Mouse (Mus musculus) intestine, postnatal 0 days (tissue): ENCODE results near the gene Stn1. TPM values are rescaled to one million over a fixed set of nuclear protein-coding genes. Genes with fewer than 3 reads are reported as not detected.
A peak's percentile ranks its signal among the peaks of the same experiment; 100 is the strongest.

Experiments
- ATAC-seq: fragments of 200-750 bp; cut with Nextera tagmentation; 2 replicates; pipeline ENCODE4 v1.8.0; 2017; ENCODE audit warnings: mild to moderate bottlenecking, moderate TSS enrichment, moderate library complexity
- H3K27ac ChIP-seq: fragments of 300-500 bp; sonication (generic); 2 replicates; pipeline ENCODE4 v1.5.1; 2014; ENCODE audit warnings: mild to moderate bottlenecking, low read depth, low read length, moderate library complexity
- H3K27me3 ChIP-seq: fragments of 300-500 bp; sonication (generic); replicated peaks from 2 replicates; pipeline ENCODE4 v1.6.1; 2014; ENCODE audit warnings: low read length, mixed read lengths; ENCODE audit not compliant: control insufficient read depth, insufficient read depth
- H3K36me3 ChIP-seq: fragments of 300-500 bp; sonication (generic); 2 replicates; pipeline ENCODE4 v1.6.1; 2014; ENCODE audit warnings: mild to moderate bottlenecking, moderate library complexity; ENCODE audit not compliant: control insufficient read depth, insufficient read depth
- H3K4me1 ChIP-seq: fragments of 300-500 bp; sonication (generic); replicated peaks from 2 replicates; pipeline ENCODE4 v1.6.1; 2014; ENCODE audit warnings: antibody characterized with exemption, low read length, mixed read lengths; ENCODE audit not compliant: control insufficient read depth, insufficient read depth
- H3K4me2 ChIP-seq: fragments of 300-500 bp; sonication (generic); replicated peaks from 2 replicates; pipeline ENCODE4 v1.6.1; 2014; ENCODE audit warnings: low read depth, mild to moderate bottlenecking, moderate library complexity
- H3K4me3 ChIP-seq: fragments of 300-500 bp; sonication (generic); 2 replicates; pipeline ENCODE4 v1.5.1; 2014; ENCODE audit warnings: low read depth, low read length
- H3K9ac ChIP-seq: fragments of 300-500 bp; sonication (generic); 2 replicates; pipeline ENCODE4 v1.6.1; 2014; ENCODE audit warnings: mild to moderate bottlenecking, low read depth, low read length
- H3K9me3 ChIP-seq: fragments of 300-500 bp; sonication (generic); 2 replicates; pipeline ENCODE4 v1.6.1; 2016; ENCODE audit warnings: mixed run types; ENCODE audit not compliant: control insufficient read depth
- CTCF ChIP-seq: sonication (generic); IDR thresholded peaks from 2 replicates; pipeline ENCODE4 v1.5.1; 2016; ENCODE audit warnings: low read depth, mild to moderate bottlenecking, control low read depth, antibody characterized with exemption, moderate library complexity
- WGBS: fragments of 180-500 bp; shearing (Covaris S2); extraction: QIAGEN DNeasy Blood & Tissue Kit; methylation state at CpG from one replicate; pipeline ENCODE4 v1.1.7; 2014; 5-methylcytosine and 5-hydroxymethylcytosine counted together
- polyA plus RNA-seq: library from polyadenylated mRNA; unstranded; fragments of >200 nt; fragmentation: Nextera tagmentation; extraction: Ambion mirVana; gene quantifications from 2 replicates; pipeline ENCODE4 v1.2.1, GENCODE M21; 2015

The Stn1 gene
- polyA plus RNA-seq, 1 experiment from 2014 or later = 14.9 TPM

- H3K36me3 ChIP-seq = no peaks in the 10 kb centered on the region
- TF ChIP-seq CTCF = no peak
- no peak overlapping the region for H3K4me2 ChIP-seq
- H3K9ac ChIP-seq = no peak overlapping the region
- H3K4me3 ChIP-seq = no peak overlapping the region
- WGBS = 76% methylated on average over 3 of the region's 3 CpGs
- no peaks in the 10 kb centered on the region for H3K27me3 ChIP-seq
- no peaks in the 10 kb centered on the region for H3K9me3 ChIP-seq
- H3K4me1 ChIP-seq = no peaks in the 10 kb centered on the region
- ATAC-seq = no peak
- no peak overlapping the region for H3K27ac ChIP-seq
Measured at GRCm38 (mm10) chr19:47473453-47473852, 63.9 kb downstream of the Stn1 start.

- Histone ChIP-seq H3K4me2 (no peak overlapping the region), H3K4me3 (no peak overlapping the region), H3K36me3 (no peaks in the 10 kb centered on the region), H3K9ac (no peak overlapping the region), H3K9me3 (no peaks in the 10 kb centered on the region), H3K27me3 (no peaks in the 10 kb centered on the region), H3K27ac (no peak overlapping the region), H3K4me1 (no peaks in the 10 kb centered on the region)
- WGBS = 50% methylated on average over 15 of the region's 15 CpGs
- TF ChIP-seq CTCF = no peak
- ATAC-seq = no peak
Measured at GRCm38 (mm10) chr19:47472881-47473400, 64.4 kb downstream of the Stn1 start.

GRCm38 (mm10) chr19:47471808-47472207, 65.5 kb downstream of the Stn1 start:
- Histone ChIP-seq H3K36me3 (no peaks in the 10 kb centered on the region), H3K27me3 (no peaks in the 10 kb centered on the region), H3K9ac (no peak overlapping the region), H3K4me1 (no peaks in the 10 kb centered on the region), H3K4me2 (no peak overlapping the region), H3K4me3 (no peak overlapping the region), H3K27ac (no peak overlapping the region), H3K9me3 (no peaks in the 10 kb centered on the region)
- 68% methylated on average over 4 of the region's 4 CpGs for WGBS
- ATAC-seq = no peak
- no peak for TF ChIP-seq CTCF

- TF ChIP-seq CTCF = no peak
- ATAC-seq = no peak
- 30% methylated on average over 3 of the region's 3 CpGs for WGBS
- H3K36me3 ChIP-seq = no peaks in the 10 kb centered on the region
- no peaks in the 10 kb centered on the region for H3K9me3 ChIP-seq
- no peak overlapping the region for H3K27ac ChIP-seq
- H3K4me1 ChIP-seq = no peaks in the 10 kb centered on the region
- H3K9ac ChIP-seq = no peak overlapping the region
- no peak overlapping the region for H3K4me3 ChIP-seq
- H3K27me3 ChIP-seq = no peaks in the 10 kb centered on the region
- no peak overlapping the region for H3K4me2 ChIP-seq
Measured at GRCm38 (mm10) chr19:47468750-47469149, 68.6 kb downstream of the Stn1 start.

- Histone ChIP-seq H3K4me1 (no peaks in the 10 kb centered on the region), H3K36me3 (no peaks in the 10 kb centered on the region), H3K9ac (no peak overlapping the region), H3K4me2 (no peak overlapping the region), H3K27me3 (no peaks in the 10 kb centered on the region), H3K9me3 (no peaks in the 10 kb centered on the region), H3K4me3 (no peak overlapping the region), H3K27ac (no peak overlapping the region)
- 81% methylated on average over 8 of the region's 8 CpGs for WGBS
- 0 out of 2 replicates have a peak, but pooled peaks have one; percentile 18 for TF ChIP-seq CTCF
- ATAC-seq = no peak
Measured at GRCm38 (mm10) chr19:47466775-47467174, 70.5 kb downstream of the Stn1 start.

GRCm38 (mm10) chr19:47465467-47465866, 71.8 kb downstream of the Stn1 start:
- no peak for ATAC-seq

More at GRCm38 (mm10) chr19:47465467-47465866, 71.8 kb downstream of the Stn1 start:
- TF ChIP-seq CTCF = peak; percentile 39; the same call in 1 of the 2 replicates
- Histone ChIP-seq H3K9ac (no peak overlapping the region), H3K27ac (no peak overlapping the region), H3K4me2 (no peak overlapping the region), H3K4me3 (no peak overlapping the region), H3K9me3 (no peaks in the 10 kb centered on the region), H3K36me3 (no peaks in the 10 kb centered on the region), H3K4me1 (0 out of 2 replicates have a peak, but pooled peaks cover 1% of the 10 kb centered on the region), H3K27me3 (no peaks in the 10 kb centered on the region)
- WGBS = 74% methylated on average over 9 of the region's 9 CpGs
